Mouse (Mus musculus) ES-E14 (cell line): ENCODE data around the gene Gm12789. TPM values are rescaled to one million over a fixed set of nuclear protein-coding genes. Genes with fewer than 3 reads are reported as not detected.

ENCODE experiments used
- DNase-seq: peaks from one replicate; pipeline ENCODE4 v3.0.0-alpha.2; 2013; ENCODE audit warnings: low read depth, low spot score
- H3K27ac ChIP-seq: 2 replicates; pipeline ENCODE4 v1.5.1; 2012; ENCODE audit warnings: low read depth, mild to moderate bottlenecking, low read length, moderate library complexity, mixed read lengths; ENCODE audit not compliant: poor library complexity, insufficient read depth, severe bottlenecking
- H3K36me3 ChIP-seq: 2 replicates; pipeline ENCODE4 v1.6.1; 2012; ENCODE audit warnings: mild to moderate bottlenecking, low read length, moderate library complexity, mixed read lengths; ENCODE audit not compliant: control insufficient read depth, poor library complexity, insufficient read depth, severe bottlenecking
- H3K4me1 ChIP-seq, 2 experiments: fragments of 150-350 bp in 1 of 2; sonication (generic) in 1 of 2; 2 replicates each; pipeline ENCODE4 v1.6.1; 2012; ENCODE audit warnings: low read length in 2 of 2, mild to moderate bottlenecking in 1 of 2, mixed read lengths in 1 of 2; ENCODE audit not compliant: control insufficient read depth in 2 of 2, insufficient read depth in 2 of 2, poor library complexity in 1 of 2
- H3K4me3 ChIP-seq, 2 experiments: fragments of 150-350 bp in 1 of 2; sonication (generic) in 1 of 2; 2 replicates each; pipeline ENCODE4 v1.5.1; 2012; ENCODE audit warnings: low read length in 2 of 2, low read depth in 1 of 2, mild to moderate bottlenecking in 1 of 2, mixed read lengths in 1 of 2; ENCODE audit not compliant: insufficient read depth in 1 of 2, poor library complexity in 1 of 2, severe bottlenecking in 1 of 2
- H3K9ac ChIP-seq: 2 replicates; pipeline ENCODE4 v1.6.1; 2012; ENCODE audit warnings: low read depth, mild to moderate bottlenecking, low read length, mixed read lengths; ENCODE audit not compliant: poor library complexity, insufficient read depth, severe bottlenecking
- H3K9me3 ChIP-seq: fragments of 150-350 bp; sonication (generic); 2 replicates; pipeline ENCODE4 v1.6.1; 2012; ENCODE audit warnings: low read depth, mild to moderate bottlenecking, low read length; ENCODE audit not compliant: control insufficient read depth, insufficient read depth
- CHD2 ChIP-seq: IDR thresholded peaks from 2 replicates; pipeline ENCODE4 v1.6.1; 2014; ENCODE audit warnings: mild to moderate bottlenecking, low read depth, low read length, inconsistent platforms
- MAFK ChIP-seq: IDR thresholded peaks from 2 replicates; pipeline ENCODE4 v1.6.1; 2014; ENCODE audit warnings: mild to moderate bottlenecking, low read depth, low read length, inconsistent platforms; ENCODE audit not compliant: insufficient read depth
- ZC3H11A ChIP-seq: IDR thresholded peaks from 2 replicates; pipeline ENCODE4 v1.6.1; 2012; ENCODE audit warnings: low read depth, mild to moderate bottlenecking, inconsistent platforms, low read length, borderline replicate concordance
- ZNF384 ChIP-seq: IDR thresholded peaks from 2 replicates; pipeline ENCODE4 v1.6.1; 2012; ENCODE audit warnings: low read depth, low read length, inconsistent platforms
- in situ Hi-C, 2 experiments: fragments of 600-800 bp; cut with MboI; formaldehyde crosslinking; loops; one replicate each; pipeline ENCODE4 v1.15.1; 2025; ENCODE audit warnings: low sequenced_read_pairs in 2 of 2, inconsistent platforms in 1 of 2; ENCODE audit not compliant: unreplicated experiment in 2 of 2
- total RNA-seq: library from RNA; depleted of rRNA; stranded (reverse); fragments of 300-350 nt; gene quantifications from 2 replicates; pipeline ENCODE4 v1.2.3, GENCODE M21; 2012; rRNA removed

Gm12789 gene
- total RNA-seq, 1 experiment: not detected

GRCm38 (mm10) chr4:101998267-101998922, 12.0 kb downstream of the Gm12789 start:
- H3K36me3 ChIP-seq: no peaks in the 10 kb centered on the region
- TF ChIP-seq MAFK (no peak), ZC3H11A (peak; percentile 99), ZNF384 (no peak)
- peak; percentile 82 for DNase-seq
- H3K9me3 ChIP-seq: no peaks in the 10 kb centered on the region
- in situ Hi-C loops: loop anchor here (5.0 to 25.0 kb wide), 2 partner anchors 136 to 141 kb away; no protein-coding TSS in a partner anchor
- no peak overlapping the region for H3K4me3 ChIP-seq
- no peak overlapping the region for H3K27ac ChIP-seq
- H3K9ac ChIP-seq: no peak overlapping the region
- no peaks in the 10 kb centered on the region for H3K4me1 ChIP-seq

- Histone ChIP-seq H3K9me3 (no peaks in the 10 kb centered on the region), H3K9ac (no peak overlapping the region), H3K36me3 (no peaks in the 10 kb centered on the region), H3K27ac (no peak overlapping the region), H3K4me1 (no peaks in the 10 kb centered on the region), H3K4me3 (no peak overlapping the region)
- DNase-seq: no peak
- no peak for TF ChIP-seq MAFK
- TF ChIP-seq ZNF384: peak; percentile 57; the same call in 1 of the 2 replicates
- TF ChIP-seq CHD2: no peak
- in situ Hi-C loops: no loop called here
Observed at GRCm38 (mm10) chr4:102026619-102027018, 40.2 kb downstream of the Gm12789 start.

Other genes with a start within 250 kb of the Gm12789 start
- 0.58 and 1.5 TPM in 2 replicates for gene B020004J07Rik, start 142.6 kb upstream of the Gm12789 start, total RNA-seq
- 4.2 and 8.8 TPM in 2 replicates for gene C130073F10Rik, start 92.8 kb upstream of the Gm12789 start, total RNA-seq
- gene Gm12800, start 77.5 kb upstream of the Gm12789 start, total RNA-seq: 10.6 and 11.2 TPM in 2 replicates
- gene Gm12794, start 46.2 kb upstream of the Gm12789 start, total RNA-seq: 18.5 and 18.8 TPM in 2 replicates
- 0.32 and 1.6 TPM in 2 replicates for gene Gm12790, start 5.6 kb upstream of the Gm12789 start, total RNA-seq
- gene Pde4b, start 100.9 kb downstream of the Gm12789 start, total RNA-seq: 0.32 and 1.4 TPM in 2 replicates